Mouse (Mus musculus) liver, embryonic 16.5 days (tissue): Measurements from ENCODE around the gene Loxl4. TPM values are rescaled to one million over a fixed set of nuclear protein-coding genes. Genes with fewer than 3 reads are reported as not detected.

Source experiments
- ATAC-seq: fragments of 200-750 bp; cut with Nextera tagmentation; 2 replicates; pipeline ENCODE4 v1.8.0; 2017; ENCODE audit warnings: low read depth, mild to moderate bottlenecking, moderate number of reproducible peaks, moderate library complexity
- H3K27ac ChIP-seq: fragments of 300-500 bp; sonication (generic); 2 replicates; pipeline ENCODE4 v1.5.1; 2014; ENCODE audit warnings: mild to moderate bottlenecking, low read length
- H3K27me3 ChIP-seq: fragments of 300-500 bp; sonication (generic); 2 replicates; pipeline ENCODE4 v1.6.1; 2014; ENCODE audit warnings: low read depth, low read length, mixed read lengths; ENCODE audit not compliant: control insufficient read depth, insufficient read depth
- H3K36me3 ChIP-seq: fragments of 300-500 bp; sonication (generic); 2 replicates; pipeline ENCODE4 v1.6.1; 2014; ENCODE audit warnings: mild to moderate bottlenecking; ENCODE audit not compliant: control insufficient read depth, insufficient read depth
- H3K4me1 ChIP-seq: fragments of 300-500 bp; sonication (generic); 2 replicates; pipeline ENCODE4 v1.6.1; 2014; ENCODE audit warnings: low read depth, low read length, mixed read lengths; ENCODE audit not compliant: control insufficient read depth
- H3K4me2 ChIP-seq: fragments of 300-500 bp; sonication (generic); 2 replicates; pipeline ENCODE4 v1.6.1; 2014; ENCODE audit warnings: low read depth, low read length, mixed read lengths
- H3K4me3 ChIP-seq: fragments of 300-500 bp; sonication (generic); 2 replicates; pipeline ENCODE4 v1.5.1; 2014; ENCODE audit warnings: low read depth, mild to moderate bottlenecking, low read length
- H3K9ac ChIP-seq: fragments of 300-500 bp; sonication (generic); 2 replicates; pipeline ENCODE4 v1.6.1; 2014; ENCODE audit warnings: low read depth, low read length
- H3K9me3 ChIP-seq: fragments of 300-500 bp; sonication (generic); replicated peaks from 2 replicates; pipeline ENCODE4 v1.6.1; 2016; ENCODE audit warnings: low read length; ENCODE audit not compliant: control insufficient read depth
- WGBS: fragments of 180-500 bp; shearing (Covaris S2); extraction: QIAGEN DNeasy Blood & Tissue Kit; methylation state at CpG from one replicate; pipeline ENCODE4 v1.1.7; 2014; ENCODE audit not compliant: insufficient replicate concordance; 5-methylcytosine and 5-hydroxymethylcytosine counted together
- polyA plus RNA-seq: library from polyadenylated mRNA; unstranded; fragments of >200 nt; fragmentation: Nextera tagmentation; extraction: Ambion mirVana; gene quantifications from 2 replicates; pipeline ENCODE4 v1.2.1, GENCODE M21; 2015

Gene Loxl4
- polyA plus RNA-seq, 1 experiment from 2014 or later = 0.09 TPM

DNA sequence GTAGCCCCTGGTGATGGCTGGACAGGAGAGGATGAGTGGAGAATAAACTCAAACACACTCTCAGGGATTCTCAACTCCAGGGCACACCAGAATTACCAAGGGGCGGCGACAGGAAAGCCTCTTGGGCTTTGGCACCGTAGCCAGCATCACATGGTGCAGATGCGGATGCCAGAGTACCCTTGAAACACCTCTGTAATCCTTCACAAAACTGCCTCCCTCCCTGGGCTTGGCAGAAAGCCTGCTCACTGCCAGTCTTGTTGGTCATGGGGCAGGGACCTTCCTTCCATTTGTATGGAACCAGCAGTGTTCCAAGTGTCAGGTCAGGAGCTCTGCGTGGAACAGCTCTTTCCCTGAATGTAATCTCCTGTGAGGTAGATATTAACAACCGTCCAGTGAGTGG, 15.5 kb upstream of the Loxl4 start:
- H3K4me3 ChIP-seq = no peak overlapping the region
- 78% methylated on average over 6 of the region's 6 CpGs for WGBS
- no peak overlapping the region for H3K4me2 ChIP-seq

GRCm38 (mm10) chr19:42613647-42614225, 1.1 kb upstream of the Loxl4 start:
- no peak for ATAC-seq
- H3K27me3 ChIP-seq = peaks cover 24% of the 10 kb centered on the region
- no peaks in the 10 kb centered on the region for H3K4me1 ChIP-seq
- H3K4me2 ChIP-seq = no peak overlapping the region
- H3K9ac ChIP-seq = no peak overlapping the region
- 51% methylated on average over 7 of the region's 7 CpGs for WGBS
- H3K9me3 ChIP-seq = no peaks in the 10 kb centered on the region
- no peak overlapping the region for H3K4me3 ChIP-seq
- H3K36me3 ChIP-seq = no peaks in the 10 kb centered on the region
- no peak overlapping the region for H3K27ac ChIP-seq

More for the DNA sequence above, 15.5 kb upstream of the Loxl4 start:
- H3K27ac ChIP-seq = no peak overlapping the region
- no peaks in the 10 kb centered on the region for H3K4me1 ChIP-seq
- H3K27me3 ChIP-seq = no peaks in the 10 kb centered on the region
- H3K9me3 ChIP-seq = no peaks in the 10 kb centered on the region
- no peak for ATAC-seq
- no peak overlapping the region for H3K9ac ChIP-seq
- H3K36me3 ChIP-seq = no peaks in the 10 kb centered on the region

GRCm38 (mm10) chr19:42613116-42613515, 503 bp upstream of the Loxl4 start:
- Histone ChIP-seq H3K4me1 (no peaks in the 10 kb centered on the region), H3K9me3 (no peaks in the 10 kb centered on the region), H3K27ac (no peak overlapping the region), H3K4me3 (no peak overlapping the region; the same call in 1 of the 2 replicates), H3K9ac (no peak overlapping the region), H3K4me2 (peak overlapping the region; percentile 47), H3K36me3 (no peaks in the 10 kb centered on the region), H3K27me3 (peaks cover 24% of the 10 kb centered on the region)
- no peak for ATAC-seq
- 14% methylated on average over 7 of the region's 7 CpGs for WGBS

- Histone ChIP-seq H3K27ac (no peak overlapping the region), H3K9ac (no peak overlapping the region), H3K4me2 (no peak overlapping the region), H3K9me3 (no peaks in the 10 kb centered on the region), H3K36me3 (no peaks in the 10 kb centered on the region), H3K4me1 (no peaks in the 10 kb centered on the region), H3K4me3 (no peak overlapping the region), H3K27me3 (peaks cover 24% of the 10 kb centered on the region)
- WGBS = 46% methylated on average over 4 of the region's 4 CpGs
- ATAC-seq = no peak
These were observed 867 bp downstream of the Loxl4 start for GRCm38 (mm10) chr19:42611746-42612145.

GRCm38 (mm10) chr19:42609716-42610115, 2.9 kb downstream of the Loxl4 start:
- H3K36me3 ChIP-seq = no peaks in the 10 kb centered on the region
- ATAC-seq = no peak
- peaks cover 24% of the 10 kb centered on the region for H3K27me3 ChIP-seq
- no peak overlapping the region for H3K4me2 ChIP-seq
- no peaks in the 10 kb centered on the region for H3K4me1 ChIP-seq
- H3K9ac ChIP-seq = no peak overlapping the region
- 76% methylated on average over 3 of the region's 3 CpGs for WGBS
- no peak overlapping the region for H3K27ac ChIP-seq
- no peak overlapping the region for H3K4me3 ChIP-seq
- no peaks in the 10 kb centered on the region for H3K9me3 ChIP-seq

GRCm38 (mm10) chr19:42608082-42608481, 4.5 kb downstream of the Loxl4 start:
- H3K9me3 ChIP-seq = no peaks in the 10 kb centered on the region
- no peak overlapping the region for H3K27ac ChIP-seq
- H3K4me1 ChIP-seq = no peaks in the 10 kb centered on the region
- H3K27me3 ChIP-seq = peaks cover 14% of the 10 kb centered on the region
- H3K4me3 ChIP-seq = no peak overlapping the region
- no peak for ATAC-seq
- 60% methylated on average over 5 of the region's 5 CpGs for WGBS
- no peak overlapping the region for H3K9ac ChIP-seq
- H3K4me2 ChIP-seq = no peak overlapping the region
- H3K36me3 ChIP-seq = no peaks in the 10 kb centered on the region

DNA sequence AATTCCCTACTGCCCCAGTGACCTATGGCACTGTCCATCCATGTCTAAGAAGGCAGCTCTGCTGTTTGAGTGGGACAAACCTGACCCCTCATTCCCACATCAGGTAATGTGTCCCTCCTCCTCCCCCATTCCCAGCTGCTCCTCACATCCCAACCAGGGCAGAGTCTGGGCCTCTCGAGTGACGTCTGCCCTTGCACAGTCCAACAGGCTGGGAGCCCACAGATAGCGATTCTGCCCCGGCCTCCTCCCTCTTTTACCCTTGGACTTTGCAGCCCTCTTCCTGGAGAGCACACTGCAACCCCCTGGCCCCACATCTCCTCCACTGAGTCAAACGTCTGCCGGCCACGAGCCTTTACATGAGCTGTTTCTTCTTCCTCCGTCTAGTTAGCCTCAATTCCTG, 10.0 kb downstream of the Loxl4 start:
- H3K9me3 ChIP-seq = no peaks in the 10 kb centered on the region
- WGBS = 44% methylated on average over 8 of the region's 8 CpGs
- ATAC-seq = no peak
- H3K27ac ChIP-seq = no peak overlapping the region
- H3K4me1 ChIP-seq = no peaks in the 10 kb centered on the region
- H3K9ac ChIP-seq = no peak overlapping the region
- no peaks in the 10 kb centered on the region for H3K36me3 ChIP-seq
- no peak overlapping the region for H3K4me2 ChIP-seq
- no peaks in the 10 kb centered on the region for H3K27me3 ChIP-seq
- H3K4me3 ChIP-seq = no peak overlapping the region

GRCm38 (mm10) chr19:42602041-42602440, 10.6 kb downstream of the Loxl4 start:
- Histone ChIP-seq H3K4me2 (no peak overlapping the region), H3K9ac (no peak overlapping the region), H3K9me3 (no peaks in the 10 kb centered on the region), H3K4me3 (no peak overlapping the region), H3K36me3 (no peaks in the 10 kb centered on the region), H3K27me3 (no peaks in the 10 kb centered on the region), H3K27ac (no peak overlapping the region), H3K4me1 (no peaks in the 10 kb centered on the region)
- 71% methylated on average over 8 of the region's 8 CpGs for WGBS
- ATAC-seq = no peak

DNA sequence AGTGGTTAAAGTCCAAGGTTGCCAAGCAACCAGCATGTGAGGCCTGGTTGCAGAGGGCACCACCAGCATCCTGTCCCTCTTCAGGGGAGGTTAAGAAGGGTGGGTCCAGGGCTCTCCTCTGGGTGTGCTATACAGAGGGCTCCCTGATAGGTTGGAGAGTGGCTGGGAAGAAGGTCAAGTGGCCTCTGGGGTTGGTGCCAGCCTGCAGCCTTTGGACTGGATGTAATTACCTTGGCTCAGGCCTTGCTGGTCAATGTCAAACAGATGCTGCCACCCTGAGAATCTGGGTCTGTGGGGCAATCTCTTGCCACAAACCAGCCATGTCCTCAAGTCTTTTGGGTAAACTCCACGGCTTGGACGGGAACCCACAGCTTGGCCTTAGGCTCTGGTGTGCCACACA, 11.2 kb downstream of the Loxl4 start:
- Histone ChIP-seq H3K4me3 (no peak overlapping the region), H3K27me3 (no peaks in the 10 kb centered on the region), H3K36me3 (no peaks in the 10 kb centered on the region), H3K9ac (no peak overlapping the region), H3K4me1 (no peaks in the 10 kb centered on the region), H3K4me2 (no peak overlapping the region), H3K27ac (no peak overlapping the region), H3K9me3 (no peaks in the 10 kb centered on the region)
- WGBS = 79% methylated on average over 2 of the region's 2 CpGs
- no peak for ATAC-seq
